Mouse (Mus musculus): ENCODE results near the gene AW549877. TPM values are rescaled to one million over a fixed set of nuclear protein-coding genes. Genes with fewer than 3 reads are reported as not detected.

Gene AW549877
- total RNA-seq (2022): 10 to 100 TPM; 15.3 to 25.6 (median 19.9) TPM

- peak; percentile 99 for DNase-seq (ENCODE audit: low spot score)
These were observed at the start of gene AW549877 for GRCm38 (mm10) chr15:3995448-3996266. AW549877 (minus strand) TSS chr15:3995744.

- DNase-seq (ENCODE audit: low spot score): peak; percentile 38
These were observed 47.5 kb upstream of the AW549877 start for GRCm38 (mm10) chr15:4043032-4043471.

- DNase-seq (ENCODE audit: low spot score): no peak
These were observed 46.9 kb upstream of the AW549877 start for GRCm38 (mm10) chr15:4042423-4042822.

- no peak for DNase-seq (ENCODE audit: low spot score)
These were observed 37.8 kb upstream of the AW549877 start for GRCm38 (mm10) chr15:4033168-4034004.

- no peak for DNase-seq (ENCODE audit: low spot score)
These were observed 33.4 kb upstream of the AW549877 start for GRCm38 (mm10) chr15:4028960-4029359.

- no peak for DNase-seq (ENCODE audit: low spot score)
These were observed 32.8 kb upstream of the AW549877 start for GRCm38 (mm10) chr15:4028411-4028700.

- no peak for DNase-seq (ENCODE audit: low spot score)
These were observed 32.3 kb upstream of the AW549877 start for GRCm38 (mm10) chr15:4027671-4028410.

GRCm38 (mm10) chr15:4026831-4027584 lies 31.5 kb upstream of the AW549877 start:
- peak; percentile 92 for DNase-seq (ENCODE audit: low spot score)

GRCm38 (mm10) chr15:4026231-4026773 lies 30.8 kb upstream of the AW549877 start, which contains the start of gene Oxct1:
Oxct1 (plus strand) TSS chr15:4026383.
- peak; percentile 88 for DNase-seq (ENCODE audit: low spot score)

- peak; percentile 47 for DNase-seq (ENCODE audit: low spot score)
These were observed 30.0 kb upstream of the AW549877 start for GRCm38 (mm10) chr15:4025508-4025904.

- DNase-seq (ENCODE audit: low spot score): no peak
These were observed 29.4 kb upstream of the AW549877 start for GRCm38 (mm10) chr15:4024726-4025507.

GRCm38 (mm10) chr15:4023747-4024146 lies 28.2 kb upstream of the AW549877 start:
- DNase-seq (ENCODE audit: low spot score): no peak

- DNase-seq (ENCODE audit: low spot score): no peak
These were observed 25.2 kb upstream of the AW549877 start for GRCm38 (mm10) chr15:4020711-4021110.

GRCm38 (mm10) chr15:4013873-4014272 lies 18.3 kb upstream of the AW549877 start:
- DNase-seq (ENCODE audit: low spot score): no peak

- DNase-seq (ENCODE audit: low spot score): no peak
These were observed 5.0 kb upstream of the AW549877 start for GRCm38 (mm10) chr15:4000536-4000935.

GRCm38 (mm10) chr15:3999144-3999543 lies 3.6 kb upstream of the AW549877 start:
- no peak for DNase-seq (ENCODE audit: low spot score)

GRCm38 (mm10) chr15:3996267-3997010 lies 895 bp upstream of the AW549877 start:
- no peak for DNase-seq (ENCODE audit: low spot score)

- DNase-seq (ENCODE audit: low spot score): no peak
These were observed 594 bp downstream of the AW549877 start for GRCm38 (mm10) chr15:3994852-3995447.

- no peak for DNase-seq (ENCODE audit: low spot score)
These were observed 7.6 kb downstream of the AW549877 start for GRCm38 (mm10) chr15:3987981-3988380.
